Mouse (Mus musculus) midbrain, embryonic 11.5 days (tissue): Measurements from ENCODE around the gene Hspbp1. TPM values are rescaled to one million over a fixed set of nuclear protein-coding genes. Genes with fewer than 3 reads are reported as not detected.

Experiments used
- ATAC-seq: fragments of 200-750 bp; cut with Nextera tagmentation; 2 replicates; pipeline ENCODE4 v1.8.0; 2017; ENCODE audit warnings: moderate TSS enrichment, moderate library complexity; ENCODE audit not compliant: low FRiP score
- DNase-seq: peaks from one replicate; pipeline ENCODE4 v3.0.0; 2015; ENCODE audit warnings: low spot score; ENCODE audit errors: missing footprints
- H3K27ac ChIP-seq: fragments of 300-500 bp; sonication (generic); 2 replicates; pipeline ENCODE4 v1.5.1; 2014; ENCODE audit warnings: low read depth, low read length
- H3K27me3 ChIP-seq: fragments of 300-500 bp; sonication (generic); 2 replicates; pipeline ENCODE4 v1.6.1; 2014; ENCODE audit warnings: mild to moderate bottlenecking, low read length, moderate library complexity, mixed read lengths; ENCODE audit not compliant: control insufficient read depth, insufficient read depth
- H3K36me3 ChIP-seq: fragments of 300-500 bp; sonication (generic); 2 replicates; pipeline ENCODE4 v1.6.1; 2014; ENCODE audit warnings: mild to moderate bottlenecking, low read length, moderate library complexity, mixed read lengths; ENCODE audit not compliant: control insufficient read depth, insufficient read depth
- H3K4me1 ChIP-seq: fragments of 300-500 bp; sonication (generic); 2 replicates; pipeline ENCODE4 v1.6.1; 2014; ENCODE audit warnings: low read length; ENCODE audit not compliant: control insufficient read depth, insufficient read depth
- H3K4me2 ChIP-seq: fragments of 300-500 bp; sonication (generic); 2 replicates; pipeline ENCODE4 v1.6.1; 2014; ENCODE audit warnings: mild to moderate bottlenecking, moderate library complexity
- H3K4me3 ChIP-seq: fragments of 300-500 bp; sonication (generic); 2 replicates; pipeline ENCODE4 v1.5.1; 2014; ENCODE audit warnings: low read depth, low read length
- H3K9ac ChIP-seq: fragments of 300-500 bp; sonication (generic); 2 replicates; pipeline ENCODE4 v1.6.1; 2014; ENCODE audit warnings: low read length
- H3K9me3 ChIP-seq: fragments of 300-500 bp; sonication (generic); 2 replicates; pipeline ENCODE4 v1.6.1; 2016; ENCODE audit warnings: low read length; ENCODE audit not compliant: control insufficient read depth
- WGBS: fragments of 180-500 bp; shearing (Covaris S2); extraction: QIAGEN DNeasy Blood & Tissue Kit; methylation state at CpG from one replicate; pipeline ENCODE4 v1.1.7; 2014; 5-methylcytosine and 5-hydroxymethylcytosine counted together
- polyA plus RNA-seq: library from polyadenylated mRNA; unstranded; fragments of >200 nt; fragmentation: Nextera tagmentation; extraction: Ambion mirVana; gene quantifications from 2 replicates; pipeline ENCODE4 v1.2.1, GENCODE M21; 2014

Hspbp1 gene
- polyA plus RNA-seq, 1 experiment from 2014 or later = 113 TPM

GRCm38 (mm10) chr7:4652726-4653125 is 32.1 kb downstream of the Hspbp1 start:
- H3K4me2 ChIP-seq = no peak overlapping the region
- H3K27ac ChIP-seq = no peak overlapping the region
- H3K9me3 ChIP-seq = no peaks in the 10 kb centered on the region
- WGBS = 97% methylated on average over 5 of the region's 5 CpGs
- no peak for ATAC-seq
- peaks cover 8% of the 10 kb centered on the region for H3K4me1 ChIP-seq
- no peaks in the 10 kb centered on the region; the same call in 1 of the 2 replicates for H3K36me3 ChIP-seq
- DNase-seq = no peak
- no peaks in the 10 kb centered on the region for H3K27me3 ChIP-seq
- no peak overlapping the region for H3K4me3 ChIP-seq
- no peak overlapping the region for H3K9ac ChIP-seq

GRCm38 (mm10) chr7:4651581-4651980 is 33.3 kb downstream of the Hspbp1 start:
- no peak for DNase-seq
- no peaks in the 10 kb centered on the region for H3K27me3 ChIP-seq
- no peaks in the 10 kb centered on the region for H3K4me1 ChIP-seq
- H3K9ac ChIP-seq = no peak overlapping the region
- H3K36me3 ChIP-seq = no peaks in the 10 kb centered on the region; the same call in 1 of the 2 replicates
- no peak overlapping the region for H3K27ac ChIP-seq
- H3K4me2 ChIP-seq = no peak overlapping the region
- whole genome bisulfite sequencing = 95% methylated on average over 8 of the region's 8 CpGs
- H3K9me3 ChIP-seq = no peaks in the 10 kb centered on the region
- no peak overlapping the region for H3K4me3 ChIP-seq
- no peak for ATAC-seq

GRCm38 (mm10) chr7:4647992-4648391 is 36.9 kb downstream of the Hspbp1 start:
- H3K36me3 ChIP-seq = peaks cover 10% of the 10 kb centered on the region

GRCm38 (mm10) chr7:4647291-4647690 is 37.6 kb downstream of the Hspbp1 start:
- no peaks in the 10 kb centered on the region for H3K4me1 ChIP-seq
- H3K27ac ChIP-seq = no peak overlapping the region
- H3K9me3 ChIP-seq = no peaks in the 10 kb centered on the region
- peaks cover 10% of the 10 kb centered on the region for H3K36me3 ChIP-seq
- peak; percentile 6 for DNase-seq
- no peak overlapping the region for H3K9ac ChIP-seq
- WGBS = 87% methylated on average over 6 of the region's 6 CpGs
- no peak overlapping the region for H3K4me3 ChIP-seq
- no peak overlapping the region for H3K4me2 ChIP-seq
- no peaks in the 10 kb centered on the region for H3K27me3 ChIP-seq
- ATAC-seq = no peak

More at GRCm38 (mm10) chr7:4647992-4648391, 36.9 kb downstream of the Hspbp1 start:
- H3K4me1 ChIP-seq = no peaks in the 10 kb centered on the region
- H3K27me3 ChIP-seq = no peaks in the 10 kb centered on the region
- WGBS = 83% methylated on average over 2 of the region's 2 CpGs
- H3K4me3 ChIP-seq = no peak overlapping the region
- H3K27ac ChIP-seq = no peak overlapping the region
- DNase-seq (no peak), ATAC-seq (no peak)
- no peaks in the 10 kb centered on the region for H3K9me3 ChIP-seq
- no peak overlapping the region for H3K4me2 ChIP-seq
- no peak overlapping the region for H3K9ac ChIP-seq

- 78% methylated on average over 3 of the region's 3 CpGs for WGBS
- no peaks in the 10 kb centered on the region for H3K9me3 ChIP-seq
- H3K27ac ChIP-seq = no peak overlapping the region
- H3K36me3 ChIP-seq = peaks cover 15% of the 10 kb centered on the region
- H3K4me1 ChIP-seq = no peaks in the 10 kb centered on the region
- peak; percentile 6 for DNase-seq
- H3K9ac ChIP-seq = no peak overlapping the region
- no peaks in the 10 kb centered on the region for H3K27me3 ChIP-seq
- no peak overlapping the region for H3K4me2 ChIP-seq
- no peak overlapping the region for H3K4me3 ChIP-seq
- no peak for ATAC-seq
Measured at GRCm38 (mm10) chr7:4646806-4647205, 38.1 kb downstream of the Hspbp1 start.

- Histone ChIP-seq H3K4me2 (no peak overlapping the region), H3K4me3 (no peak overlapping the region), H3K27me3 (no peaks in the 10 kb centered on the region), H3K27ac (no peak overlapping the region), H3K9me3 (no peaks in the 10 kb centered on the region), H3K36me3 (peaks cover 23% of the 10 kb centered on the region), H3K9ac (no peak overlapping the region), H3K4me1 (no peaks in the 10 kb centered on the region)
- no peak for ATAC-seq
- DNase-seq = peak; percentile 21
- WGBS = 95% methylated on average over 6 of the region's 6 CpGs
Measured at GRCm38 (mm10) chr7:4643225-4643624, 41.6 kb downstream of the Hspbp1 start.

- Histone ChIP-seq H3K27me3 (no peaks in the 10 kb centered on the region), H3K4me3 (no peak overlapping the region), H3K4me2 (no peak overlapping the region), H3K36me3 (peaks cover 26% of the 10 kb centered on the region), H3K27ac (no peak overlapping the region), H3K9ac (no peak overlapping the region), H3K4me1 (no peaks in the 10 kb centered on the region), H3K9me3 (no peaks in the 10 kb centered on the region)
- DNase-seq (peak; percentile 37), ATAC-seq (no peak)
- 94% methylated on average over 7 of the region's 7 CpGs for WGBS
Measured at GRCm38 (mm10) chr7:4641956-4642355, 42.9 kb downstream of the Hspbp1 start.

GRCm38 (mm10) chr7:4641155-4641554 is 43.7 kb downstream of the Hspbp1 start:
- no peak overlapping the region for H3K27ac ChIP-seq
- no peaks in the 10 kb centered on the region for H3K27me3 ChIP-seq
- WGBS = 85% methylated on average over 11 of the region's 11 CpGs
- no peak for DNase-seq
- H3K4me1 ChIP-seq = no peaks in the 10 kb centered on the region
- H3K9ac ChIP-seq = no peak overlapping the region
- no peaks in the 10 kb centered on the region for H3K9me3 ChIP-seq
- no peak; the same call in 1 of the 2 replicates for ATAC-seq
- peaks cover 26% of the 10 kb centered on the region for H3K36me3 ChIP-seq
- H3K4me3 ChIP-seq = no peak overlapping the region
- H3K4me2 ChIP-seq = no peak overlapping the region

GRCm38 (mm10) chr7:4636179-4636578 is 48.7 kb downstream of the Hspbp1 start:
- no peaks in the 10 kb centered on the region for H3K27me3 ChIP-seq
- H3K9me3 ChIP-seq = no peaks in the 10 kb centered on the region
- 90% methylated on average over 4 of the region's 4 CpGs for WGBS
- ATAC-seq = no peak
- H3K4me2 ChIP-seq = no peak overlapping the region
- H3K9ac ChIP-seq = no peak overlapping the region
- H3K36me3 ChIP-seq = peaks cover 24% of the 10 kb centered on the region
- H3K27ac ChIP-seq = no peak overlapping the region
- no peak overlapping the region for H3K4me3 ChIP-seq
- H3K4me1 ChIP-seq = no peaks in the 10 kb centered on the region
- no peak for DNase-seq

GRCm38 (mm10) chr7:4631031-4631430 is 53.8 kb downstream of the Hspbp1 start, which contains the start of gene Tmem86b:
Tmem86b (minus strand) TSS chr7:4631422.
- no peaks in the 10 kb centered on the region for H3K4me1 ChIP-seq
- no peak within 1 kb of the TSS for H3K4me2 ChIP-seq
- no peak for ATAC-seq
- no peaks in the 10 kb centered on the region for H3K9me3 ChIP-seq
- 93% methylated on average over 4 of the region's 4 CpGs for WGBS
- H3K9ac ChIP-seq = no peak within 1 kb of the TSS
- DNase-seq = no peak
- H3K36me3 ChIP-seq = peaks cover 31% of the 10 kb centered on the region
- H3K27ac ChIP-seq = no peak within 1 kb of the TSS
- no peak within 1 kb of the TSS for H3K4me3 ChIP-seq
- no peaks in the 10 kb centered on the region for H3K27me3 ChIP-seq
